ENCODE assay signal across 8 mouse cellular contexts in the genomic region with DNA sequence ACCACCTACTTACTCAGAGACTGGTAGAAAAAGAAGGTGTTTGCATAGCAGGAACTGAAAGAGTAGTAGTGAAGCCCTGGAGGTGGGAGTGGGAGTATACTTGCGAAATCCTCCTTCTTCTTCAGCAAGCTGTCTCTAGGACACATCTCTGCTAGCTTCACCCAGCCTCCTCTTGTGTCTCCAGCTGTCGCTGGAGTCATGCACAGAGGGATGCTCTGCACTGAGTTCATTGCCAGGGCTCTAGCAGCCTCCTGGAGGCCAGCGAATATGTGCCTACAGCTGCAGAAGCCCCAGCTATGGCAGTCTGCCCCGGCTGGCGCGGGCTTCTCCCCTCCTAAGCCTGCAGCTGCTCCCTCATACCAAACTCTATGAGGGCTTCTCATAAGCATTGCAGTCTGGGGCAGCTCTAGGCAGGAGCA.
DNase-seq lines count a peak whose midpoint lies in the region; ATAC-seq lines count a peak whose summit lies in the region.
"Had no signal": no experiment of that assay in that cellular context is flagged by ENCODE, and none has a peak within 500 bp of the region (broad histone marks: within the 10 kb centered on the region; RNA-seq: fewer than 3 reads in every experiment).

No protein-coding gene starts in this region.

- 60% methylated on average over 6 of the region's 6 CpGs for WGBS in embryonic facial prominence, embryonic 14.5 days
- WGBS in heart, embryonic 13.5 days: 64% methylated on average over 6 of the region's 6 CpGs

- no peaks in the 10 kb centered on the region for H3K9me3 ChIP-seq in embryonic facial prominence, embryonic 14.5 days (ENCODE audit: control insufficient read depth, low read length)
- H3K9me3 ChIP-seq in heart, embryonic 13.5 days: no peaks in the 10 kb centered on the region
- H3K9me3 ChIP-seq: liver, embryonic 15.5 days had no signal

- H3K4me3 ChIP-seq in embryonic facial prominence, embryonic 14.5 days (ENCODE audit: low read depth, low read length): no peak overlapping the region
- no peak overlapping the region for H3K4me3 ChIP-seq in heart, embryonic 13.5 days
- H3K4me3 ChIP-seq: liver, embryonic 15.5 days had no signal

- H3K27me3 ChIP-seq in embryonic facial prominence, embryonic 14.5 days (replicated peaks; ENCODE audit: control insufficient read depth, insufficient read depth, low read length): no peaks in the 10 kb centered on the region
- H3K27me3 ChIP-seq in heart, embryonic 13.5 days (replicated peaks): no peaks in the 10 kb centered on the region
- H3K27me3 ChIP-seq: liver, embryonic 15.5 days had no signal

- peak; percentile 87 for ATAC-seq in embryonic facial prominence, embryonic 14.5 days (ENCODE audit: low read depth)
- ATAC-seq in heart, embryonic 13.5 days (ENCODE audit: extremely low read depth, insufficient number of reproducible peaks, low FRiP score, low TSS enrichment): no peak

- peak overlapping the region; percentile 20; the same call in 1 of the 2 replicates for H3K4me2 ChIP-seq in embryonic facial prominence, embryonic 14.5 days (ENCODE audit: low read depth, low read length)
- H3K4me2 ChIP-seq in heart, embryonic 13.5 days: no peak overlapping the region
- H3K4me2 ChIP-seq: liver, embryonic 15.5 days had no signal

- no peaks in the 10 kb centered on the region for H3K36me3 ChIP-seq in embryonic facial prominence, embryonic 14.5 days (ENCODE audit: control insufficient read depth, insufficient read depth, low read length)
- peaks cover 98% of the 10 kb centered on the region for H3K36me3 ChIP-seq in heart, embryonic 13.5 days
- H3K36me3 ChIP-seq: liver, embryonic 15.5 days had no signal

- peak overlapping the region; percentile 53; the same call in 1 of the 2 replicates for H3K27ac ChIP-seq in embryonic facial prominence, embryonic 14.5 days (replicated peaks; ENCODE audit: low read depth, low read length)
- peak overlapping the region; percentile 48 for H3K27ac ChIP-seq in heart, embryonic 13.5 days (replicated peaks)
- H3K27ac ChIP-seq: liver, embryonic 15.5 days had no signal

- no peak overlapping the region for H3K9ac ChIP-seq in embryonic facial prominence, embryonic 14.5 days (ENCODE audit: low read depth, low read length)
- 0 out of 2 replicates have a peak overlapping the region, but pooled peaks have one; percentile 2 for H3K9ac ChIP-seq in heart, embryonic 13.5 days
- H3K9ac ChIP-seq: liver, embryonic 15.5 days had no signal

- H3K4me1 ChIP-seq in embryonic facial prominence, embryonic 14.5 days (ENCODE audit: control insufficient read depth, insufficient read depth, low read length): peaks cover 17% of the 10 kb centered on the region; the same call in 1 of the 2 replicates
- H3K4me1 ChIP-seq in heart, embryonic 13.5 days: peaks cover 59% of the 10 kb centered on the region
- H3K4me1 ChIP-seq: liver, embryonic 15.5 days had no signal

- DNase-seq in cerebellum, adult 9-11 months: peak; percentile 70
- peak; percentile 87 for DNase-seq in embryonic facial prominence, embryonic 14.5 days (ENCODE audit: low spot score)
- DNase-seq in layer of hippocampus, postnatal 36 days: peak; percentile 61 to 67
- peak; percentile 76 to 90 for DNase-seq in right cerebral cortex, postnatal 36 days (ENCODE audit: low spot score in 2 of 2)
- no peak for DNase-seq in retina, postnatal 1 day
- no peak for DNase-seq in T-cell, adult 2 months (ENCODE audit: low spot score)

Comparison
In these comparisons a context has a peak if more than half of its experiments do, and no peak if none do; other contexts are left out.
1. DNase-seq: peak in cerebellum, adult 9-11 months (single experiment), embryonic facial prominence, embryonic 14.5 days (single experiment), layer of hippocampus, postnatal 36 days (2 of 2) and right cerebral cortex, postnatal 36 days (2 of 2); none in retina, postnatal 1 day (single experiment) and T-cell, adult 2 months (single experiment).